ENCODE assay signal across 9 mouse cellular contexts in genomic region chr3:58372066-58372904, GRCm38 (mm10). TPM values are rescaled to one million over a fixed set of nuclear protein-coding genes. Genes with fewer than 3 reads are reported as not detected.
DNase-seq lines count a peak whose midpoint lies in the region; ATAC-seq and TF ChIP-seq lines count a peak whose summit lies in the region.
"Had no signal": no experiment of that assay in that cellular context is flagged by ENCODE, and none has a peak within 500 bp of the region (broad histone marks: within the 10 kb centered on the region; RNA-seq: fewer than 3 reads in every experiment).

No protein-coding gene starts in this region.

- no peak for TF ChIP-seq POLR2A in brain, embryonic 14.5 days (IDR thresholded peaks at IDR 0.05; ENCODE audit: borderline replicate concordance, extremely low read depth, insufficient read depth, insufficient read length, poor library complexity, severe bottlenecking)

- intact Hi-C loops in heart, postnatal 10 days (cut with DNase I), result loop anchor here (1.0 to 5.0 kb wide), 2 partner anchors 44 to 210 kb away; no protein-coding TSS in a partner anchor

- H3K27ac ChIP-seq in forebrain, embryonic 10.5 days, result 0 out of 2 replicates have a peak overlapping the region, but pooled peaks have one; percentile 44
- H3K27ac ChIP-seq in liver, embryonic 15.5 days (replicated peaks), result no peak overlapping the region
- H3K27ac ChIP-seq in neural tube, embryonic 15.5 days (replicated peaks), result no peak overlapping the region; the same call in 1 of the 2 replicates

- WGBS in forebrain, embryonic 10.5 days, result 8% methylated on average over 9 of the region's 9 CpGs
- WGBS in liver, embryonic 15.5 days (ENCODE audit: insufficient replicate concordance), result 29% methylated on average over 9 of the region's 9 CpGs
- whole genome bisulfite sequencing in neural tube, embryonic 15.5 days, result 6% methylated on average over 9 of the region's 9 CpGs

- peaks cover 19% of the 10 kb centered on the region for H3K4me1 ChIP-seq in forebrain, embryonic 10.5 days
- no peaks in the 10 kb centered on the region for H3K4me1 ChIP-seq in liver, embryonic 15.5 days (replicated peaks)
- peaks cover 18% of the 10 kb centered on the region for H3K4me1 ChIP-seq in neural tube, embryonic 15.5 days

- ATAC-seq in liver, embryonic 15.5 days (ENCODE audit: insufficient read depth), result peak; percentile 51
- peak; percentile 91 for ATAC-seq in neural tube, embryonic 15.5 days (ENCODE audit: low FRiP score)

- no peak for TF ChIP-seq CTCF in brain, embryonic 14.5 days (IDR thresholded peaks at IDR 0.05; ENCODE audit: borderline replicate concordance, extremely low read depth, insufficient read depth, insufficient read length)

- peaks cover 8% of the 10 kb centered on the region for H3K27me3 ChIP-seq in forebrain, embryonic 10.5 days (ENCODE audit: poor library complexity, severe bottlenecking)
- no peaks in the 10 kb centered on the region for H3K27me3 ChIP-seq in liver, embryonic 15.5 days
- H3K27me3 ChIP-seq in neural tube, embryonic 15.5 days (replicated peaks), result no peaks in the 10 kb centered on the region

- H3K9me3 ChIP-seq in forebrain, embryonic 10.5 days, result no peaks in the 10 kb centered on the region
- H3K9me3 ChIP-seq in liver, embryonic 15.5 days (replicated peaks), result no peaks in the 10 kb centered on the region
- no peaks in the 10 kb centered on the region for H3K9me3 ChIP-seq in neural tube, embryonic 15.5 days (replicated peaks)
- H3K9me3 ChIP-seq: G1E had no signal

- no peak overlapping the region for H3K9ac ChIP-seq in liver, embryonic 15.5 days
- no peak overlapping the region for H3K9ac ChIP-seq in neural tube, embryonic 15.5 days (replicated peaks)

- H3K4me3 ChIP-seq in forebrain, embryonic 10.5 days, result peak overlapping the region; percentile 27
- H3K4me3 ChIP-seq in liver, embryonic 15.5 days (replicated peaks), result no peak overlapping the region
- H3K4me3 ChIP-seq in neural tube, embryonic 15.5 days (replicated peaks), result peak overlapping the region; percentile 17; the same call in 1 of the 2 replicates

- no peaks in the 10 kb centered on the region for H3K36me3 ChIP-seq in forebrain, embryonic 10.5 days (replicated peaks)
- H3K36me3 ChIP-seq in liver, embryonic 15.5 days (replicated peaks), result no peaks in the 10 kb centered on the region
- H3K36me3 ChIP-seq in neural tube, embryonic 15.5 days, result no peaks in the 10 kb centered on the region
- H3K36me3 ChIP-seq: G1E had no signal

- H3K4me2 ChIP-seq in liver, embryonic 15.5 days, result peak overlapping the region; percentile 38; the same call in 1 of the 2 replicates
- H3K4me2 ChIP-seq in neural tube, embryonic 15.5 days, result peak overlapping the region; percentile 42

- DNase-seq in 3T3-L1 (ENCODE audit: low read depth, low spot score), result peak; percentile 99
- DNase-seq in brain, embryonic 14.5 days (ENCODE audit: low read depth), result peak; percentile 94
- DNase-seq in forebrain, embryonic 10.5 days (ENCODE audit: extremely low spot score, low spot score), result peak; percentile 39
- peak; percentile 91 to 92 for DNase-seq in heart, postnatal 10 days
- peak; percentile 70 to 79 for DNase-seq in kidney, postnatal 25 days
- DNase-seq in T-cell, adult 2 months (ENCODE audit: low spot score), result no peak

RNA-seq across cellular contexts. Expression of gene Tsc22d2, which starts 42.2 kb away (rescaled TPM):
- polyA plus RNA-seq in brain, embryonic 14.5 days (2012; rRNA removed), result 14.0 and 19.6 TPM in 2 replicates
- polyA plus RNA-seq in forebrain, embryonic 10.5 days (2016; fragmentation: Nextera tagmentation; extraction: Ambion mirVana), result 6.3 and 6.6 TPM in 2 replicates
- 10 to 100 TPM; 28.7 to 33.1 TPM for total RNA-seq in heart, postnatal 10 days (2021)
- polyA plus RNA-seq in liver, embryonic 15.5 days (2015; fragmentation: Nextera tagmentation; extraction: Ambion mirVana), result 3.8 and 5.0 TPM in 2 replicates
- 7.7 and 8.6 TPM in 2 replicates for polyA plus RNA-seq in neural tube, embryonic 15.5 days (2015; fragmentation: Nextera tagmentation; extraction: Ambion mirVana)
